Mouse (Mus musculus): ENCODE data around the gene Il11ra2. TPM values are rescaled to one million over a fixed set of nuclear protein-coding genes. Genes with fewer than 3 reads are reported as not detected.

The Il11ra2 gene
- polyA plus RNA-seq, 1 experiment from 2014 or later: not detected

Other genes starting within 250 kb of the Il11ra2 start
- not detected in 2 replicates for gene Gm21586, start 222.5 kb downstream of the Il11ra2 start, polyA plus RNA-seq (2015; fragmentation: Nextera tagmentation; extraction: Ambion mirVana)
- gene Gm2163, start 195.1 kb downstream of the Il11ra2 start, polyA plus RNA-seq (2015; fragmentation: Nextera tagmentation; extraction: Ambion mirVana): not detected in 2 replicates
- 0.08 TPM in 1 of 2 replicates, not detected in the other for gene Fam205a2, start 133.7 kb downstream of the Il11ra2 start, polyA plus RNA-seq (2015; fragmentation: Nextera tagmentation; extraction: Ambion mirVana)
- 1.1 TPM in 1 of 2 replicates, not detected in the other for gene Gm10591, start 49.7 kb downstream of the Il11ra2 start, polyA plus RNA-seq (2015; fragmentation: Nextera tagmentation; extraction: Ambion mirVana)
- not detected in 2 replicates for gene Gm2564, start 32.2 kb downstream of the Il11ra2 start, polyA plus RNA-seq (2015; fragmentation: Nextera tagmentation; extraction: Ambion mirVana)
- gene Ccl27b, start 6.6 kb downstream of the Il11ra2 start, polyA plus RNA-seq (2015; fragmentation: Nextera tagmentation; extraction: Ambion mirVana): not detected in 2 replicates
- 0.25 TPM in 1 of 2 replicates, not detected in the other for gene 4930578G10Rik, start 73.7 kb upstream of the Il11ra2 start, polyA plus RNA-seq (2015; fragmentation: Nextera tagmentation; extraction: Ambion mirVana)
- gene Ccl19, start 94.7 kb upstream of the Il11ra2 start, polyA plus RNA-seq (2015; fragmentation: Nextera tagmentation; extraction: Ambion mirVana): 0.57 TPM in 1 of 2 replicates, not detected in the other
- gene Ccl21a, start 112.1 kb upstream of the Il11ra2 start, polyA plus RNA-seq (2015; fragmentation: Nextera tagmentation; extraction: Ambion mirVana): 42.3 and 56.8 TPM in 2 replicates
- not detected in 2 replicates for gene Fam205a1, start 192.0 kb upstream of the Il11ra2 start, polyA plus RNA-seq (2015; fragmentation: Nextera tagmentation; extraction: Ambion mirVana)
- 0.08 and 0.13 TPM in 2 replicates for gene Gm12394, start 194.9 kb upstream of the Il11ra2 start, polyA plus RNA-seq (2015; fragmentation: Nextera tagmentation; extraction: Ambion mirVana)
- gene Fam205c, start 212.3 kb upstream of the Il11ra2 start, polyA plus RNA-seq (2015; fragmentation: Nextera tagmentation; extraction: Ambion mirVana): 0.20 and 0.41 TPM in 2 replicates

Measured in heart, embryonic 15.5 days (tissue).